ENCODE assay signal across 27 mouse cellular contexts in the genomic region with DNA sequence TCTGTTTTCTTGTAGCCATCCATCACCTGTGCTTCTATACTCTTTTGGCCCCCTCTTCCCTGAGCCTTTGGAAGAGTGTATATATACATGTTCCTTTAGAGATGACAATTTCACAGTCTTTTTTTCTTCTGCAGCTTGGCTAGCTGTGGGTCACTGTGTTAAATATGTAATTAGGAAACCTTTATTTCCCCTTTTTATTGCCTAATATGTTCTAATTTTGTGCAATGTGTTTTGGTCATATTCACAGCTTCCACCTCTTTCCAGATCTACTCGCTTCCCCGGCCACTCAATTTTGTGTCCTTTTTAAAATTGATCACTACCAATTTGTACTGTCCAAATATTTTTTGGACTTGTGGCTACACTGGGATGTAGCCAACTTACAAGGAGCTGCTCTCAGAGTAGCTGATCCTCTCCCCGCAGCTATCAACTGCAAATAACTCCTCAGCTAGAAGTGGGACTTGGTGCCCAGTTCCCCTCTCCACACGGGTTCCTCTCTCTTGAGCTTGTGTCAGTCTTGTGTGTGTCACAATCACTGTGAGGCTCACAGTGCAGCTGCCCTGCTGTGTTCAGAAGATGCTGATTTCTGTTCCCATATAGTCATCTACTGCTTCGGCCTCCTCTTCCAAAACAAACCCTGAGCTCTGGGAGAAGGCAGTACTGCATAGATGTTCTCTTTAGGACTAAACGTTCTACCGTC.
A peak's percentile ranks its signal among the peaks of the same experiment; 100 is the strongest.
DNase-seq lines count a peak whose midpoint lies in the region; ATAC-seq and TF ChIP-seq lines count a peak whose summit lies in the region.
"Had no signal": no experiment of that assay in that cellular context is flagged by ENCODE, and none has a peak within 500 bp of the region (broad histone marks: within the 10 kb centered on the region; RNA-seq: fewer than 3 reads in every experiment).

No protein-coding gene starts in this region.

- no peaks in the 10 kb centered on the region for H3K4me1 ChIP-seq in lung, postnatal 0 days (ENCODE audit: insufficient read depth, low read depth, low read length)
- no peaks in the 10 kb centered on the region for H3K4me1 ChIP-seq in kidney, embryonic 15.5 days
- no peaks in the 10 kb centered on the region for H3K4me1 ChIP-seq in hindbrain, embryonic 10.5 days (replicated peaks)
- H3K4me1 ChIP-seq: embryonic facial prominence, embryonic 10.5 days; forebrain, embryonic 15.5 days; megakaryocyte, embryonic 14.5 days; neural tube, embryonic 12.5 days had no signal

- no peaks in the 10 kb centered on the region for H3K27me3 ChIP-seq in lung, postnatal 0 days (replicated peaks; ENCODE audit: insufficient read depth, low read length)
- H3K27me3 ChIP-seq in kidney, embryonic 15.5 days = no peaks in the 10 kb centered on the region
- H3K27me3 ChIP-seq in hindbrain, embryonic 10.5 days (ENCODE audit: insufficient read depth, poor library complexity, severe bottlenecking) = no peaks in the 10 kb centered on the region
- H3K27me3 ChIP-seq: forebrain, embryonic 15.5 days; megakaryocyte, embryonic 14.5 days; midbrain, embryonic 13.5 days; neural tube, embryonic 12.5 days had no signal

- no peak overlapping the region for H3K4me3 ChIP-seq in lung, postnatal 0 days (ENCODE audit: low read depth, low read length)
- no peak overlapping the region for H3K4me3 ChIP-seq in kidney, embryonic 15.5 days (replicated peaks)
- no peak overlapping the region for H3K4me3 ChIP-seq in hindbrain, embryonic 10.5 days
- H3K4me3 ChIP-seq: embryonic facial prominence, embryonic 10.5 days; forebrain, embryonic 15.5 days; layer of hippocampus, adult 2 months; megakaryocyte, embryonic 14.5 days; midbrain, embryonic 13.5 days; neural tube, embryonic 12.5 days had no signal

- no peak overlapping the region for H3K27ac ChIP-seq in lung, postnatal 0 days (ENCODE audit: low read length)
- no peak overlapping the region for H3K27ac ChIP-seq in kidney, embryonic 15.5 days
- H3K27ac ChIP-seq in hindbrain, embryonic 10.5 days = no peak overlapping the region
- H3K27ac ChIP-seq: embryonic facial prominence, embryonic 10.5 days; forebrain, embryonic 15.5 days; hindbrain, embryonic 14.5 days; layer of hippocampus, adult 2 months; liver, embryonic 14.5 days; midbrain, embryonic 13.5 days; neural tube, embryonic 12.5 days; stomach, postnatal 0 days had no signal

- WGBS in lung, postnatal 0 days = 80% methylated on average over 7 of the region's 7 CpGs
- WGBS in kidney, embryonic 15.5 days = 90% methylated on average over 7 of the region's 7 CpGs
- WGBS in hindbrain, embryonic 10.5 days = 92% methylated on average over 7 of the region's 7 CpGs

- no peak overlapping the region for H3K9ac ChIP-seq in lung, postnatal 0 days (replicated peaks; ENCODE audit: low read depth)
- no peak overlapping the region for H3K9ac ChIP-seq in kidney, embryonic 15.5 days
- H3K9ac ChIP-seq: forebrain, embryonic 15.5 days; hindbrain, embryonic 14.5 days; liver, embryonic 14.5 days; midbrain, embryonic 13.5 days; neural tube, embryonic 12.5 days had no signal

- no peak for TF ChIP-seq CTCF in lung, postnatal 0 days (IDR thresholded peaks at IDR 0.05)

- no peak for TF ChIP-seq EP300 in lung, postnatal 0 days (IDR thresholded peaks at IDR 0.05)

- no peaks in the 10 kb centered on the region for H3K9me3 ChIP-seq in lung, postnatal 0 days (ENCODE audit: low read length)
- no peaks in the 10 kb centered on the region for H3K9me3 ChIP-seq in kidney, embryonic 15.5 days (replicated peaks)
- no peaks in the 10 kb centered on the region for H3K9me3 ChIP-seq in hindbrain, embryonic 10.5 days
- H3K9me3 ChIP-seq: embryonic facial prominence, embryonic 10.5 days; forebrain, embryonic 15.5 days; megakaryocyte, embryonic 14.5 days; midbrain, embryonic 13.5 days; neural tube, embryonic 12.5 days had no signal

- peak; percentile 88 for DNase-seq in heart, adult 11 months
- no peak for DNase-seq in heart, postnatal 25 days (ENCODE audit: low spot score)
- DNase-seq in lung, postnatal 0 days (ENCODE audit: low spot score) = peak; percentile 23
- no peak for DNase-seq in lung, postnatal 14 days
- peak; percentile 35 for DNase-seq in lung, postnatal 36 days
- DNase-seq in hindbrain, embryonic 10.5 days (ENCODE audit: low spot score) = no peak
- DNase-seq: adrenal gland, postnatal 10 days; cerebellum, adult 9-10 months; kidney, adult 9 months; kidney, postnatal 25 days; right cerebral cortex, adult 18-20 months; thymus, adult 2 months; thymus, postnatal 4 days had no signal

- ATAC-seq in lung, postnatal 0 days = 0 out of 2 replicates have a peak, but pooled peaks have one; percentile 35
- peak; percentile 63; the same call in 1 of the 2 replicates for ATAC-seq in neutrophil, adult 5-6 weeks (ENCODE audit: extremely low read depth, insufficient number of reproducible peaks, low FRiP score, poor library complexity, severe bottlenecking)
- ATAC-seq in kidney, embryonic 15.5 days (replicated peaks; ENCODE audit: low FRiP score) = no peak
- ATAC-seq: activated CD4-positive, CD25-positive, alpha-beta regulatory T cell, adult 4 months; forebrain, embryonic 15.5 days; inflammation-experienced regulatory T-cells, adult 6 months; midbrain, embryonic 13.5 days had no signal

- H3K4me2 ChIP-seq in lung, postnatal 0 days (replicated peaks; ENCODE audit: low read depth, low read length) = no peak overlapping the region
- H3K4me2 ChIP-seq in kidney, embryonic 15.5 days = no peak overlapping the region
- H3K4me2 ChIP-seq: forebrain, embryonic 15.5 days; heart, embryonic 11.5 days; hindbrain, embryonic 14.5 days; midbrain, embryonic 13.5 days; neural tube, embryonic 12.5 days had no signal

- intact Hi-C loops in heart, postnatal 25 days (cut with DNase I) = no loop called here

- H3K36me3 ChIP-seq in lung, postnatal 0 days (ENCODE audit: insufficient read depth, low read length) = no peaks in the 10 kb centered on the region
- H3K36me3 ChIP-seq in kidney, embryonic 15.5 days = no peaks in the 10 kb centered on the region
- no peaks in the 10 kb centered on the region for H3K36me3 ChIP-seq in hindbrain, embryonic 10.5 days
- H3K36me3 ChIP-seq: embryonic facial prominence, embryonic 10.5 days; forebrain, embryonic 15.5 days; midbrain, embryonic 13.5 days; neural tube, embryonic 12.5 days had no signal

Comparison
In these comparisons a context has a peak if more than half of its experiments do, and no peak if none do; other contexts are left out.
1. DNase-seq: peak in heart, adult 11 months (single experiment), lung, postnatal 0 days (single experiment) and lung, postnatal 36 days (single experiment); none in heart, postnatal 25 days (single experiment), lung, postnatal 14 days (single experiment) and hindbrain, embryonic 10.5 days (single experiment).